Mouse (Mus musculus): ENCODE measurements around the gene Tcirg1.

The Tcirg1 gene

GRCm38 (mm10) chr19:3851979-3852681, 54.8 kb downstream of the Tcirg1 start:
- in situ Hi-C loops (cut with MboI, MseI) = no loop called here

GRCm38 (mm10) chr19:3851502-3851962, 55.4 kb downstream of the Tcirg1 start, which contains the start of gene Chka:
TSS of gene Chka (plus strand) at chr19:3851773.
- in situ Hi-C loops (cut with MboI, MseI) = no loop called here

- in situ Hi-C loops (cut with MboI, MseI) = no loop called here
Measured at GRCm38 (mm10) chr19:3850847-3851469, 56.0 kb downstream of the Tcirg1 start.

GRCm38 (mm10) chr19:3850076-3850475, 56.9 kb downstream of the Tcirg1 start:
- in situ Hi-C loops (cut with MboI, MseI) = no loop called here

- in situ Hi-C loops (cut with MboI, MseI) = no loop called here
Measured at GRCm38 (mm10) chr19:3849251-3849650, 57.7 kb downstream of the Tcirg1 start.

GRCm38 (mm10) chr19:3848207-3848808, 58.6 kb downstream of the Tcirg1 start:
- in situ Hi-C loops (cut with MboI, MseI) = no loop called here

GRCm38 (mm10) chr19:3847711-3848110, 59.2 kb downstream of the Tcirg1 start:
- in situ Hi-C loops (cut with MboI, MseI) = no loop called here

GRCm38 (mm10) chr19:3846676-3847604, 60.0 kb downstream of the Tcirg1 start:
- in situ Hi-C loops (cut with MboI, MseI) = no loop called here

All from T-helper 2 cell (primary cell).